Mouse (Mus musculus) cerebellum, postnatal 36 days (tissue): ENCODE data around the gene Nkx2-5.

ENCODE experiments used
- DNase-seq, 2 experiments: peaks; one replicate each; pipeline ENCODE4 v3.0.0; 2021 to 2022; ENCODE audit warnings: mixed read lengths in 2 of 2

Nkx2-5 gene

DNA sequence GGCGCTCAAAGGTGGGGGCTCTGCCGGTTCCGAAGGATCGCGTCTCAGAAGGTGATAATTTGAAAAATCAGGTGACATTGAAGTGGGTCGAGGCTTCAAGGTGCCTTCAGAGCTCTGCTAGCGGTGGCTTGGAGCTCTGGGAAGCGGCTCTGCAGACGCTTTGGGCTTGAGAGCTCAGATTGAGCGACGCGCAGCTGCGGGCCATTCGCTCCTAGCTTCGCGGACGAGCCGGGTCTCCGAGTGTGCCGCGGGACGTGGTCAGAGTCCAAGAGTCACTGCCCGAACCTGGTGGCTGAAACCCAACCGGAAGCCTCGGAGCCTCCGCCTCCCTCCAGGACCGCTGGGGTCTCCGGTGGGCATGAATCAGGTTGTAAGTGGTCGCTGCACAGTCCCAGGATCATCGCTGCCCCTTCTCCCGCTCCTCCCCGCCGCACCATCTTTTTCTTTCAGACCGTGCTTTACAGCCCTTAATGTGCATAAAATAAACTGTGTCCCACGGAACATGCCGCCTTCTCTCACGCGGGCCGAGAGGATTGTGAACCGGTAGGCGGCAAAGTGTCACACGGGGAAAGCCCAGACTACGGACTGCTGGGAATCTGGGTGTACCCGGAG is 5.0 kb upstream of the Nkx2-5 start:
- DNase-seq: peak in 1 of 2 experiments; percentile 12

DNA sequence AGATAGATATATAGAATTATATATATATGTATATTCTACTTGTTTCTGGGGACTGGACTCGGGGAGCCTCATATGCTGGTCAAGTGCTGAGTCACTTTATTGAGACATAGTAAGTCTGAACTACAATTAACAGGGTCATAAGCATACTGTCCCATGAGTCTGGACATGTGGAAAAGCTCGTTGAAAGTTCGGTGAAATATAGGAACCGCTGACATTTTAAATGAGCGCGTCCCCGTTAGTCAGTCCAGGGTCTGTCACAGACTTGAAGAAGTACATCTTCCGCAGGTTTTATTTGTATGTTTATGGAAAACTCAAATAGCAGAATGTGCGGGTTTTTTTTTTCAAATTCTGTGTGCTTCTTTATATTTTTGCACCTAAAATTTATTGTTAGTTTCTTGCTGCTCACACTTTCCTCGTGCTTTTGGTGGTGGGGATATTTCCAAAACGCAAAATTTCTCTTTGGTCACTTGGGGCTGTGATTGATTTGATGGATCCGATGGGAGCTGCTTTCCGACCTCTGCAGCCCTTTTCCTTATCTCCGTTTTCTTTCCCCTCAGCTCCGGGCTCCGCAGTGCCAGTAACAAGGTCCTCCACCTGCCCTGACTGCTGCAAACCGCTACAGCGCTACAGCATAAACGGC is 4.4 kb upstream of the Nkx2-5 start:
- no peak for DNase-seq

DNA sequence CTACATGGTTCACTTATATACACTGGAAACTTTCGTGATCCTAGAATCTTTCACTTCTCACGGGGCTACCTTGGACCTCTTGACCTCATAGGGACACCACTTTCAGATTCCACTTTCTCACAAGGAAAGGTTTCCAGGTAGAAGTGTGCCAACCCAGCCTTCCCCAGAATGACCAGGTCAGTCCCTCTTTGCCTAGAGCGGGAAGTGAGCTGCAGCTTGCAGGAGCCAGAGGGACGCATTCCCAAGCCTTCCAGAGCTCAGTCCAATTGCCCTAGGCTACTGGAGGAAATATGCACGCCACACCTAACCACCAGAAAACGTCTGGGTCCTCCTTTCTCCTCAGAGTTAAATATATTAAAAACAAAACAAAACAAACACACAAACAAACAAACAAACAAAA is 3.4 kb upstream of the Nkx2-5 start:
- no peak for DNase-seq

DNA sequence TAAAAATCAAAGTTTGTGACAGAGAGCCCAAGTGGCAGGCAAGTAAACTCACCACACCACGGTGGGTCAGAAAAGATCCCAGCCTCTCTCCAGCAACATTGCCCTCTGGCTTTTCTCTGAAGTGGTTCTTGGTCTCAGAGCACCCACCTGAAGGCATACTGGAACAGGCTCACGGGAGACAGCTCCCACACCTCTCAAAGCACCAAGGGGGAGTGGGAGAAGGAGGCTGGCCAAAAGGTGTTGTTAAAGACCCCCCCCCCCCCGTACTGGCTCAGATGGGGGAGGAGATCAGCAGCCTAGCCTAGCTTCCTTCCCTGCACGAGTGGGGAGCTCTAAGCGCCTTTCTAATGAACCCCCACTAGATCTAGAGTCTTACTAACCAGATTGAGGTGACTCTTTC is 3.0 kb upstream of the Nkx2-5 start:
- no peak for DNase-seq

DNA sequence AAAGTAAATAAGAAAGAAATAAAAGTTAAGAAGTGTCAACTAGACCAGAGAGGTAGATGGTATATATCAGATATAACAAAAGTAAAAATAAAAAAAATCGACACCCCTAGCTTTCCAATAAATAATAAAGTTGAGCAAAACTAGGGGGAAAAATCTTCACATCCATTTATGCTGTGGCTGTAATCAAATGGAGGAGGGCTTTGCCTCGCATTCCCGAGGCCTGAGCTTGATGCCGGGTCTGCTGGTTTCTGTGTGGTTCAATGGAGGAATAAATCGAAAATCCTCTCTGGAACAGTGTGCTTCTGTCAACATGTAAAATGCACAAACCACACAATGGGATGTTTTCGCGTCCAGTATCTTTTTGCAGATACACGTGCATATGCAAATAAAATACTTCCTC is 1.6 kb upstream of the Nkx2-5 start:
- no peak for DNase-seq

DNA sequence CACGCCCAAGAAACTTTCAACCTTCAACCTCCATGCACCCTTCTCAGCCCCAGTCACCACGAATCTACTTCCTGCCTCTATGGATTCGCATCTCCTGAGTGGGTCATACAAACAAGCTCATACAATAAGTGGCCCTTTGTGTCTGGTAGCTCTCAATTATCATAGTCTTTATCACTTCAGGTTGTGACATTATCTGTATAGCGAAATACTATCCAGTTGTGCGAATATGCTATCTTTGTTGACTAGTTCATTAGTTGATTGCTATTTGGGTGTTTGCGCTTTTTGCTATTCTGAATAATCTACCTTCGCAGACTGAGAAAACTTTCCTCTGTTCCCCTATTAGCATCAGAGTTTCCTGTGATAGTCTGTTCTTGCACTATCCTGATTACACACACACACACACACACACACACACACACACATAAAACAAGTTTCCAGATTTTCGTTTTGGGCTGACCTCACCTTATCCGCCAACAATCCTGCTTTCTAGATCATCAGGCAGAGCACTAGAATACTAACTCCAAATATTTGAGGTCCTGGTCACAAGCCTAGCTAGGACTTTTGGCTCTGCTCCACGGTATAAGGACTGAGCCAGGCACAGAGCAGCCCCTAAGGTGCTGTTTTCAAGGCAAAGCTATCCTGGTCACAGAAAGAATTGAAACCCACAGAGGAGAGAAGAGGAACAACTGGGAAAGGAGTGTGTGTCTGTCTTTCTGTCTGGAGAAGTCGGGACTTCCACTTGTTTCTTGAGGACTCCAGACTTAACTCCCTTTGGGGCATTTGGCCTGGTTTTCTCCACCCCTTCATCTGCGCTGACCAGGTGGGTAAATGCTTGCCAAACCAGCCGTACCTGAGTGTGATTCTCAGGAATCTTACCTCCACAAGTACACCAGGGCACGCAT is 591 bp upstream of the Nkx2-5 start:
- DNase-seq: no peak

DNA sequence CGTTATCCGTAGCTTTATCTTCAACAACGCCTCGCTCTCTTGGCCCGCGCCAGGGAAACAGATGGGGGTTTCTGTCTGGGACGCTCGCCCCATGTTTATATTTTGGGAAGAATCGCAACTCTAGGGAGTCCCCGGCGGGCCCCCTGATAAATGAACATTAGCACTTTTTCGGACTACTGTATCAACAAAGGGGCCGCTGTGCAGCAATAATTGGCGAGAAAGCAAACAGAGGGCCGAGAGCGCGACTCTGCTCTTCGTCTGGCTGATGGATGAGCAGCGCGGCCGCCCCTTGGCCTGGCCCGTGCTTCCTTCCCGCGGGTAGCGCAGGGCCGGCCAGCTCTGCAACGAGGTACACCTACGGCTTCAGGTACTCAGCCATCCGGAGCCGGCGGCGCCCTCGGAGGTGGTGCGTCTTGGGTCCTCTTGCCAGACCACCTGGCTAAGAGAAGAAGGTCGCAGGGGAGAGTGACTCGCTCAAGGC is 398 bp downstream of the Nkx2-5 start:
- DNase-seq: peak in 1 of 2 experiments; percentile 14

DNA sequence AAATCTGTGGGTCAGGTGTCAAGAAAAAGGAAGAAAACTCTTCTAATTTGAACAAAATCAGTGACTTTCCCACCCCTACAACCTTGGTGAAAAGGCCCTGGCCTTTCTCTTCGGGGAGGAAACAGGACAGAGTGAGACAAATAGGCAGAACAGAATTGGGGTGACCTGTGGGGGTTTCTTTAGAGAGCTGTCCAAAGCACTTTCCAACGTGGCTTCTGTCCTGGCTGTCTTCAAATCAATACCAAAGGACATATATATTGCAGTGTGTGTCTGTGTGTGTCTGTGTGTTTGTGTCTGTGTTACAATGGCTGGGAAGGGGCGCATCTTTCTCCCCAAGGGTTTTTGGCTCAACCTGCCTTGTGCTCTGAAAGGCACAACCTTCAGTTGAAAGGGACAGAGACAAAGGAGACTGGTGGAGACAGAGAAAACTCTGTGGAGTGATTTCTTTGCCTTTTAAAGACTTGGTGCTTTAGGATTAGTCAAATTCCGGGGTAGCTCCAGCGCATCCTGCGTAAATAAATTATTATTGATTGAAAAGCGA is 1.0 kb downstream of the Nkx2-5 start:
- no peak for DNase-seq

DNA sequence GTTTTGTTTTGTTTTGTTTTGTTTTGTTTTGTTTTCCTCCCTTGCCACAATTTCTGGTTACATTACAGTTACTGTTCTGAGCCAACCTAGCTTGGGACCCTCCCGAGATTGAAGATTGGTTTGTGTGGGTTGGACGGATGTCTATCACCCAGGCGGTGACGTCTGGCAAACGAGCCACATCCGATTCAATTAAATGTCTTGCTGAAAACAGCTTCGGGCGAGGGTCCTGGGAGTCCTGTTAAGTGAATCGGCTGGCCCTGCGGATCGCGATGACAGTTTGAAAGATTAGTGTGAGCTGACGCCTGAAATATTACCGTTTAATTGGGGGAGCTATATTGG is 1.6 kb downstream of the Nkx2-5 start:
- DNase-seq: no peak

DNA sequence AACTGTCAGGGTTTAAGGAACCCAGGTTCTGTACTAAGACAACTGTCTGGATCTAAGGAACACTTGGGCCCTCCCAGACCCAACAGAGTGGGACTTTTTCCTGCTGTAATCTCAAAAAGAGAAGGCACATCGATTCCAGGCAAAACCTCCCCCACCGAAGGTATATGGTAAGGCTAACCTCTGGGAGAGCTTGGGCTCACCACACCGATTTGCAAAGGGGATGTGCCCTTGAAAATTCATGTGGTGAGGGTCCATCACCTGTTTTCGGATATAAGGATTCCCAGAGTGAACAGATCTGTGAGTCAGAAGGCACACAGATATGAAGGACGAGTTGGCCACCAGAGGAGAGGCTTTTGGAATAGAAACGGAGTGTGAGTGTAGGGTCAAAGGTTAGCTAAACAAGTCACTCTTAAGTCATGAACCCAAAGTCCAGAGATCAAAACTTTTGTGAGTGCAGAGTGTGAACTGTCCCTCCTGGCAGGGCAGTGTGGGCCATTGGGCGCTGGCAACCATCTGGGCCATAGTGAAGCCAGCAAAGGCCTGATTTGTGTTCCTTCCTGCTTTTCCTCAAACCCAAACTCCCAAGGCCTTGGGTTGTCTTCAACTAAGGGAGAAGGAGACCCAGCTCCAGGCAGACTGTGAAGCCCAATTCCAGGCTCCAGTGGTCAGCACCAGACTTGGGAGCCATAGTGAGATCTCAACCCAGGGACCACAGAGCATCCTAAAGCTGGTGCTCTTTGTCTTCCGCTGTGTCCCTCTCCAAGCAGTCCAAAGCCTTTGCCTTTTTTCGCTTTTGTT is 2.2 kb downstream of the Nkx2-5 start:
- DNase-seq: no peak

DNA sequence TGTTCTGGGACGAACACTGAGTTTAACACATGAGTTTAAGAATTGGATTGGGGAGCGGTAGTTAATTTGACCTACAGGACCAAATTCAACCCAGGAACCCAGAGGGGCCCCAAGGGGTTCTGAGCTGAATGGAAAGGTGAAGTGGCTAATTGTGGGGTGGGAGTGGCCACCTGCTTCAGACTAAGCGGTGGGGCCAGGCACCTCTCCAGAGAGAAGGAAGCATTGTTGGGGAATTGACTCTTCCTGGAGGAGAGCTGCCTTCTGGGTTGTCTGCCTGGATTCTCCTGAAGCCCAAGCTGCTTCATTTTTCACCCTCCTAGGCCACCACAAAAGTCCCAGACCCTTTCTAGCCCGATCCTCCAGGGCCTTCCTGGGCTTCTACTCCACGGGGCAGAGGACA is 2.8 kb downstream of the Nkx2-5 start:
- no peak for DNase-seq

DNA sequence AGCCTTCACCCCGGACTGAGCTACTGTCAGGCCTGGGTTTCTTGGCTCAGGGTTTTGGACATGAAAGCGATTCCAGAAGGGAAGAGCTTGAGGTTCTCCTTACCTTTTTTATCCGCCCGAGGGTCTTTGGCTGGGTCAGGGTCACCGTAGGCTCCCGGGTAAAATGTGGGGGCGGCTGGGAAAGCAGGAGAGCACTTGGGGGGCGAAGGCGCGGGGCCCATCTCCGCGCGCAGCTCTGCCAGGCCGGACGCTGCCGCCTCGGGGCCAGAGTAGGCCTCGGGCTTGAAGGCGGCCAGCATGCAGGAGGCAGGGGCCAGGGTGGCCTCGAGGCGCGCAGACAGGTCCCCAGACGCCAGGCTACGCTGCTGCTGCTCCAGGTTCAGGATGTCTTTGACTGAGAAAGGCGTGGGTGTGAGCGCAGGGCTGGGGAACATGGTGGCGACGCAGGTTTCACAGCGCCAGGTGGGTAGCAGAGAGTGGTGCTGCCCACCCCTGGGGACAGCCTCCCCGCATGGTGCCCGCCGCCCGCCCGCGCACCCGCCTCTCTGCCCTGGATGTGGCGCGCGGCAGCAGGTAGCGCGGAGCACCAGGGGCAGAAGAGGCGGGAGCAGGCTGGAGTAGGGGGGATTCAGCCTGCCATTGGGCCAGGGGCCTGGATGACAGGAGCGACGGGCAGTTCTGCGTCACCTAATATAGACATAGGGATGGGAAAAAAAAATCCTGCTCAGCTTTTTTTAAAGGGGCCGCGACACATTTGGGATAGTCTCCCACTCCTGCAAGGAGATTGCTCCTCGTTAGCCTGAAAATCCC is 3.7 kb downstream of the Nkx2-5 start:
- DNase-seq: no peak

DNA sequence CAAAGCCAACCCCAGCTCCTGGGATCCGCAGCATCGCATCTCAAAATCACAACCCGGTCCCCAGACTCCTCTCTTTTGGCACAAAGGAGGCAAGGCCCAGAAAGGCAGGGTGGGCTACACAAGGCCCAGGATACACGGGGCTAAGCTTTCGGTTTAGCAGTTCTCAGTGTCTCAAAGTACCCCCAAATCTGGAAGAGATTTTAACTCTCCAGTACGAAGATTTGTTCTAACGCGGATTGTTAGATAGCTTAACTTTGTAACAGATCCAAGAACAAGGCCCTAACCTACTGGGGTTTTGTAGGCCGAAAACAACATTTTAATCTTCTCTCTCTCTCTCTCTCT is 4.4 kb downstream of the Nkx2-5 start:
- DNase-seq: no peak

DNA sequence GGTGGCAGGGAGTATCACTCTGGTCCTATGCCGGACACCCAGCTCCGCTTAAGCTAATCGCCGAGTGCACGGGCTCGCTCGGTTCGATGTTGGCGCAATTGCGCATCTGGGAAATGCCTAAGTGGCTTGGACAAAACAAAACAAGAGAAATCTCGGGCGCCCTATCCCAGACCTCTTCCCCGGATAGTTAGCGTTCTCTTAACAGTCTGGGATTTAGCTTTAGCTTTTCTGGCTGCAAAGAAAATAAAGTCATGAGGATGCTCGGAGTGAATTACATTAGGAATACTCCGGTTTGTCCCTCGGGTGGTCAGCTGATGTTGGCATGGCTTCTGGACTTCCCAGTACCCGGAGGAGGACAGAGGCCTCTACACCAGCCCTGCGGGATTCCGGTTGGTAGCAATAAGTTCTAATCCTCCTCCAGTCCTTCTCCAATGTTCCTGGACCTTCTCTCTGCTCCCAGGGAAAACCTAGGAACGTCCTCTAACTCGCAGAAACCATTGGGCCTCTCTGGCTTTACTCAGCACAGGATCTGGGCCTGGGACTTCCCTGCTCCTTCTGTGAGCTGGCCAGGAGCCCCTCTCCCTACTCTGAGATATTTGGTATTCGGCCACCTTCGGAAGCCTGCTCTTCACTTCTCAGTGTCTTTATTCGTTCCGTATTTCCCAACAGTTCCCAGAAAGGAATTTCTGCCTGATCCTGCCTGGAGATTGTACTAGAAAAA is 4.9 kb downstream of the Nkx2-5 start:
- no peak for DNase-seq

DNA sequence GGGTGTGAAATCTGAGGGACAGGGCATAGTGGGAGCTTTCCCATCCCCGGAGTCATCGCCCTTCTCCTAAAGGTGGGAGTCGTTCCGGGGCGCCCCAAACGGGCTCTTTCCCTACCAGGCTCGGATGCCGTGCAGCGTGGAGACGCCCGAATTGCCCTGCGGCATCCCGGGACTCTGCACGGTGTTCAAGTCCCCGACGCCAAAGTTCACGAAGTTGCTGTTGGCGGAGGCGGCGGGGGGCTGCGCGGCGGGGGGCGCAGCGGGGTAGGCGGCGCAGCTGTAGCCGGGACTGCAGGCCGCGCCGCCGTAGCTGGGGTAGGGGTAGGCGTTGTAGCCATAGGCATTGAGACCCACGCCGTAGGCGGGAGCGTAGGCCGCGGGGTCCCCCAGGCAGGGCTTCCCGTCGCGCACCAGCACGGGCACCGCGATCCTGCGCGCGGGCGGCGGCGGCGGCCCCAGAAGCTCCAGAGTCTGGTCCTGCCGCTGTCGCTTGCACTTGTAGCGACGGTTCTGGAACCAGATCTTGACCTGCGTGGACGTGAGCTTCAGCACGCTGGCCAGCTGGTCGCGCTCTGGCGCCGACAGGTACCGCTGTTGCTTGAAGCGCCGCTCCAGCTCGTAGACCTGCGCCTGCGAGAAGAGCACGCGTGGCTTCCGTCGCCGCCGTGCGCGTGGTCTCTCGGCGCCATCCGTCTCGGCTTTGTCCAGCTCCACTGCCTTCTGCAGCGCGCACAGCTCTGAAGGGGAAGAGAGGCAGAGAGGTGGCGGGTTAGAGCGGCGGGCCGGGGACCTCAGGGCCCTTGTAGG is 5.7 kb downstream of the Nkx2-5 start:
- no peak for DNase-seq

DNA sequence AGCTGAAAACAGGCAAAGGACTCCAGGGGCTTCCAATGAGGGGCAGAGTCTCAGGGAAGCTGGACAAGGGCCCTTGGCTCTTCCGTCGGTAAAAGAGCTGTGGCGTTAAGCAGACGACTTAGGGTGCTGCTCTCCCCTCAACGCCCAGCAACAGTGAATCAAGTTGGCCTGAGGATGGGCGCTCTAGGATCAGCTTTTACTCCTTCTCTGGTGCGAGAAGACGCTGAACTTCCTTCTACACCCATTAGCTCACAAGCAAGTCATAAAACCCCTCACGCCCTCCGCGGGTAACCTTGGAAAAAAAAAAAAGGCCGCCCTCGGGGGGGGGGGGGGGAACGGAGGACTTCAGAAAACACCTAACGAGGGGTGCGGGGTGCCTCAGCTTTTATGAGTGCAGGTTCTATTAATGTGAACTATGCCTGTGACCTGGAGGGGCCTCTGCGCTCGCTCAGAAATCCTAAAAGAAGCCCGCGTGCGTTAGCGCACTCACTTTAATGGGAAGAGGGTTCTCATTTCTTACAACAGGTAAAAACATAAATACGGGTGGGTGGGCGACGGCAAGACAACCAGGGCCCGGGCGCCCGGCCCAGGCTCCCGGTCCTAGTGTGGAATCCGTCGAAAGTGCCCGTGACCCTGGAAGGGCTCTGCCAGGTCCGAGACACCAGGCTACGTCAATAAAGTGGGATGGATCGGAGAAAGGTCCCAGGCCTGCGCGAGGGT is 6.5 kb downstream of the Nkx2-5 start:
- DNase-seq: no peak

DNA sequence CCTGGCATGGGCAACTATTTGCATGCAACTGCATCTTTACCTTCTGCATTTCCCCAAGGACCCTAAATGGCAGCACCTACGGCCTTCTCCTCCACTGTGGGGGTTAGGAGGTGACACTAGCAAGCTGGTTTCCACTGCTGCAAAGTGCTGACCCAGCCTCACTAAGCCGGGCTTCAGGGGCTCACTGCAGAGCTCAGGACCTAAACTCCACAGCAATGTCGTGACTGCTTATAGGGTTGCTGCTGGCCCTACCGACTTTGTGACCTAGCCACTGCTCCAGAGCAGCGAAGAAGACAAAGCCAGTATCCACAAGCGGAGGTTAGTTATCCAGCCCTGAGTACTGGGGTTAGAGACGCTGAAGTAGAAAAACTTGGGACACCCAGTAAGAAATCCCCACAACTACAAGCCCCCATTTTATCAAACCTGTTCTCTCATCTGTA is 7.2 kb downstream of the Nkx2-5 start:
- DNase-seq: no peak

DNA sequence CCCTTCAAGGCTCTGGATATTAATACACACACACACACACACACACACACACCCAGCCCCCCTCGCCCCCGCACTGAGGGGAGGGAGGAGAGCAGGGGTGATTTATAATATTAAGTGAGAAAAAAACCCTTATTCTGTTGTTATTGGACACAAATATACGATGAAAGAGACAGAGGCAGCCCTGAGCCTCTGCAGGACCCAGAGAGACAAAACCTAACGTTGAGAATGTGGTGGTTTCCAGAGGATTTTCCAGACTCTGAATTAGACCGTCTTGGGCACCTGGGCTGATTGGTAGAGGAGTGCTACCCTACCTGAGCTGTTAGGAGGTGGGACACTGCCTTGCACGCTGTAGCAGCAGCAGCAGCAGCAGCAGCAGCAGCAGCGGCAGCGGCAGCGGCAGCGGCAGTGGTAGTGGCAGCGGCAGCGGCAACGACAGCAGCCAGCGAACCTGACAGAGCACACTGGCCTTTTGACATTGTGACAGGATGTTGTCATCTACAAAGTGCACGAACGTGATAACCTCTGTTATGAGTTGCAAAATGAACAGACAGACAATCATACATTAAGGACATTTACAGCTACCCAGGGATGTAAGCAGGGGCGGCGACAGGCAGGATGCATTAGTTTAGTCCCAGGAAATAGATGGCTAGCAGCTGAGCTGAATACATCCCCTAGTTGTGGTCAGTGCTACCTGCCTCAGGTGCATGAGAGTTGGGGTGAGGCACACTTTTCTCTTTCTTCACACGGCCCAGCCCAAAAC is 7.8 kb downstream of the Nkx2-5 start:
- no peak for DNase-seq

DNA sequence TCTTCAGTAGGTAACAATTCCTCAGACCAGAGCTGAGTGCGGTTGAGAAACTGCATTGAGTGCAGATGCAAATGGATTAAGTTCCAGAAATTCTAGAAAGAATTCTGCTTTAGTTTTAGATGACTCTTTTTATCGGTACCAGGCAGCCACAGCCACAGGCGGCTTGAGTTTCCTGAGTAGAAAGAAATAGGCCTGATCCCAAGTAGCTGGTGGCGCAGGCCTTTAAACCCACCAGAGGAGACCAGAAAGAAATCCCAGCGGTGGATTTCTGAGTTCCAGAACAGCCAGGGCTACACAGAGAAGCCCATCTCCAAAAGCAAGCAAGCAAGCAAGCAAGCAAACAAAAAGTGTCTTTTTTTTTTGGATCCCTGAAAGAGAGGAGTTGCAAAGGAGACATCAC is 8.4 kb downstream of the Nkx2-5 start:
- DNase-seq: no peak
